Mouse (Mus musculus) testis, adult 2 months (tissue): ENCODE measurements around the gene Secisbp2l. TPM values are rescaled to one million over a fixed set of nuclear protein-coding genes. Genes with fewer than 3 reads are reported as not detected.
A peak's percentile ranks its signal among the peaks of the same experiment; 100 is the strongest.

ENCODE experiments used
- H3K27ac ChIP-seq: fragments of 200-500 bp; 2 replicates; pipeline ENCODE4 v1.5.1; 2012; ENCODE audit warnings: low read depth, low read length; ENCODE audit not compliant: control insufficient read depth, insufficient read depth
- H3K27me3 ChIP-seq: fragments of 200-500 bp; 2 replicates; pipeline ENCODE4 v1.6.1; 2012; ENCODE audit warnings: mild to moderate bottlenecking, low read length, moderate library complexity; ENCODE audit not compliant: control insufficient read depth, insufficient read depth
- H3K36me3 ChIP-seq: fragments of 200-500 bp; 2 replicates; pipeline ENCODE4 v1.6.1; 2012; ENCODE audit warnings: mild to moderate bottlenecking, low read length; ENCODE audit not compliant: control insufficient read depth, insufficient read depth
- H3K4me1 ChIP-seq: fragments of 200-500 bp; 2 replicates; pipeline ENCODE4 v1.6.1; 2012; ENCODE audit warnings: low read length; ENCODE audit not compliant: control insufficient read depth, insufficient read depth
- H3K4me3 ChIP-seq: fragments of 200-500 bp; 2 replicates; pipeline ENCODE4 v1.5.1; 2012; ENCODE audit warnings: low read depth, mild to moderate bottlenecking, low read length, moderate library complexity, mixed read lengths; ENCODE audit not compliant: control insufficient read depth
- CTCF ChIP-seq: fragments of 200-500 bp; IDR thresholded peaks from 2 replicates; pipeline ENCODE4 v1.5.1; 2012; ENCODE audit warnings: low read depth, mild to moderate bottlenecking, inconsistent platforms, low read length, moderate library complexity; ENCODE audit not compliant: control insufficient read depth, insufficient read depth, insufficient replicate concordance
- POLR2A ChIP-seq: fragments of 200-500 bp; IDR thresholded peaks from 2 replicates; pipeline ENCODE4 v1.6.1; 2012; ENCODE audit warnings: low read depth, mild to moderate bottlenecking, inconsistent platforms, low read length, moderate library complexity; ENCODE audit not compliant: control insufficient read depth
- polyA plus RNA-seq: library from polyadenylated mRNA; depleted of rRNA; stranded (reverse); fragments of >200 nt; gene quantifications from 2 replicates; pipeline ENCODE4 v1.2.3, GENCODE M21; 2012

The Secisbp2l gene
- polyA plus RNA-seq, 1 experiment, result 4.0 TPM

- Histone ChIP-seq H3K27ac (no peak overlapping the region), H3K36me3 (no peaks in the 10 kb centered on the region), H3K27me3 (no peaks in the 10 kb centered on the region), H3K4me1 (peaks cover 4% of the 10 kb centered on the region), H3K4me3 (peak overlapping the region; percentile 53)
- TF ChIP-seq CTCF (peak; percentile 95), POLR2A (no peak)
Observed at GRCm38 (mm10) chr2:125731763-125732560, 50.7 kb downstream of the Secisbp2l start.

DNA sequence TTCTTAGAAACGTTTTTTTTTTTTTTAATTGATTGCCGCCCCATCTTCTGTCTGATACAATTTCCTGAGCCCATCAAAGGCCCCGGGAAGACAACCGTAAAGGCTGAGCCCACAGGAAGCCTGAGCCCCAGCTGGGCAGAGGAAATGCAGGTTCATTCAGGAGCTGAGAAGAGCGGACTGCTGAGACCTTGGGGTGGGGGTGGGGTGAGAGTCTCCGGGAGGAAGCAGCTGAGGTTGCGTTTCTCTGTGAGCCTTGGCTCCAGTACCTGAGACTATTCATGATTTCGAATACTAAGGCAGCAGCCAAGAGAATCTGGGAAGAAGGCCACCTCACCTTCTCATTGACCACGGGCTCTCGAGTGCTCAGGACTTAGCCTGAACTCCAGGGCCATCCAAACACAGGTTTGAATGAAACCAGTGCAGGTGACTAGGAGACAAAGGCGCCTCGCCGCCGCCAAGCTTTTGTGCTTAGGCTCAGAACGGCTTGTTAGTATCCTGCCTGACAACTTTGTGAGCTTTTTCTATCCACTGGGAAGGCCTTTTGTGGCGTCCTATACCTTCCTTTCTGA lies 58.0 kb downstream of the Secisbp2l start:
- Histone ChIP-seq H3K27me3 (peaks cover 2% of the 10 kb centered on the region; the same call in 1 of the 2 replicates), H3K27ac (no peak overlapping the region)
- TF ChIP-seq CTCF (no peak), POLR2A (no peak)

GRCm38 (mm10) chr2:125724086-125724430 lies 58.6 kb downstream of the Secisbp2l start, which contains the start of gene Shc4:
Gene Shc4, minus strand, starts transcription at chr2:125724148.
- Histone ChIP-seq H3K27me3 (peaks cover 2% of the 10 kb centered on the region; the same call in 1 of the 2 replicates), H3K4me3 (peak within 1 kb of the TSS; percentile 48), H3K27ac (peak within 1 kb of the TSS; percentile 32; the same call in 1 of the 2 replicates), H3K36me3 (no peaks in the 10 kb centered on the region), H3K4me1 (peaks cover 11% of the 10 kb centered on the region)
- no peak for TF ChIP-seq CTCF
- TF ChIP-seq POLR2A, result no peak

More for the DNA sequence above, 58.0 kb downstream of the Secisbp2l start:
- no peaks in the 10 kb centered on the region for H3K36me3 ChIP-seq
- H3K4me3 ChIP-seq, result no peak overlapping the region
- peaks cover 11% of the 10 kb centered on the region for H3K4me1 ChIP-seq

GRCm38 (mm10) chr2:125723408-125724085 lies 59.1 kb downstream of the Secisbp2l start:
- no peak; the same call in 1 of the 2 replicates for TF ChIP-seq POLR2A
- TF ChIP-seq CTCF, result no peak
- H3K4me3 ChIP-seq, result peak overlapping the region; percentile 48
- peaks cover 2% of the 10 kb centered on the region; the same call in 1 of the 2 replicates for H3K27me3 ChIP-seq
- peaks cover 11% of the 10 kb centered on the region for H3K4me1 ChIP-seq
- H3K36me3 ChIP-seq, result no peaks in the 10 kb centered on the region
- peak overlapping the region; percentile 32; the same call in 1 of the 2 replicates for H3K27ac ChIP-seq

DNA sequence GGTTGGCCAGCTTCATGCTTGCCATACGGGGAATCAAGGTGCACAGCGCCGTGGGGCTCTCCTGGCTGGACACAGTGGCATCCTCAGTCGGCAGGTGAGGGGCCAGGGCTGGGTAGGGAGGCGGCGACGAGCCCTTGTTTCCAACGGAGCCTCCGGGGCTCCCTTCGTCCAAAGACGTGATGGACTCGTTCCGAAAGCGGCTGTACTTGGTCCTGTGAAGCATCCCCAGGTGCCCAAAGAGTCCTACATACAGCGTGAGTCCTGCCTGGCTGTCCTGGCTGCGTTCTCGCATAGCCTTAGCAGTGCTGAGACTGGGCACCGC lies 59.6 kb downstream of the Secisbp2l start:
- Histone ChIP-seq H3K4me1 (peaks cover 11% of the 10 kb centered on the region), H3K27me3 (peaks cover 2% of the 10 kb centered on the region; the same call in 1 of the 2 replicates), H3K27ac (peak overlapping the region; percentile 32; the same call in 1 of the 2 replicates), H3K4me3 (peak overlapping the region; percentile 48), H3K36me3 (no peaks in the 10 kb centered on the region)
- TF ChIP-seq POLR2A (no peak), CTCF (no peak)

- H3K4me3 ChIP-seq, result no peak overlapping the region
- no peaks in the 10 kb centered on the region for H3K36me3 ChIP-seq
- H3K4me1 ChIP-seq, result no peaks in the 10 kb centered on the region
- peak overlapping the region; percentile 22 for H3K27ac ChIP-seq
- no peaks in the 10 kb centered on the region for H3K27me3 ChIP-seq
- TF ChIP-seq POLR2A (no peak), CTCF (no peak)
Observed at GRCm38 (mm10) chr2:125716599-125716998, 66.1 kb downstream of the Secisbp2l start.

DNA sequence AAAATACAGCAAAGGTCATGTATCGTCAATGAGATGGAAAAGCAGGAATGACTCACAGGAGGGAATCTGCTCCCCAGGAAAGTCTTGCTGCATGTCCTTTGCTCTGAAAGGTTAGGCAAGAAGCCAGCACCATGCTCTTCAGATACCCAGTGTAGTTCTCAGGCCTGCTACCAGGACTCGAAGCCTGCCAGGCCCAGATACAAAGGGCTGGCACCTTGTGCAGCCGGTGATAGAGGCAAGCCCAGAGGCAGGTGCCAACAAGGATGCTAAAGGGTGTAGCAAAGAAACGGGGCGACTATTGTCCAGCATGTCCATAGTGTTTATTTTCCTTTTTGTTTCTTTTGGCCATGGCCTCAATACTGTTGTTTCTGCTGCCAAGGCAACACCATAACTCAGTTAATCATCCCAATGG lies 76.2 kb downstream of the Secisbp2l start:
- Histone ChIP-seq H3K4me1 (peaks cover 3% of the 10 kb centered on the region), H3K4me3 (no peak overlapping the region), H3K27ac (no peak overlapping the region), H3K36me3 (no peaks in the 10 kb centered on the region), H3K27me3 (no peaks in the 10 kb centered on the region)
- TF ChIP-seq POLR2A, result no peak
- no peak for TF ChIP-seq CTCF
